Mouse (Mus musculus): Measurements from ENCODE around the gene Nckap5. TPM values are rescaled to one million over a fixed set of nuclear protein-coding genes. Genes with fewer than 3 reads are reported as not detected.

Nckap5 gene
- total RNA-seq, 1 experiment: 0.18 TPM

GRCm38 (mm10) chr1:126865591-126866086 lies 35.0 kb upstream of the Nckap5 start:
- no peaks in the 10 kb centered on the region for H3K9me3 ChIP-seq (ENCODE audit: control insufficient read depth, insufficient read depth, low read depth, low read length)
- TF ChIP-seq ZNF384 (IDR thresholded peaks at IDR 0.05; ENCODE audit: low read depth, low read length): no peak
- no peak for TF ChIP-seq HCFC1 (IDR thresholded peaks at IDR 0.05; ENCODE audit: borderline replicate concordance, insufficient read depth, low read length)
- no peak for TF ChIP-seq ZC3H11A (IDR thresholded peaks at IDR 0.05; ENCODE audit: borderline replicate concordance, low read depth, low read length)

GRCm38 (mm10) chr1:126861816-126862215 lies 31.2 kb upstream of the Nckap5 start:
- in situ Hi-C loops (cut with MboI; ENCODE audit: low sequenced_read_pairs in 2 of 2, unreplicated experiment in 2 of 2): no loop called here
- Histone ChIP-seq H3K4me1 (ENCODE audit: control insufficient read depth in 2 of 2, insufficient read depth in 2 of 2, low read length in 2 of 2, poor library complexity in 1 of 2) (peaks cover 0 to 3% of the 10 kb centered on the region in 2 experiments; a peak in 1 of 4 replicates), H3K27ac (ENCODE audit: insufficient read depth, low read depth, low read length, poor library complexity, severe bottlenecking) (no peak overlapping the region), H3K36me3 (ENCODE audit: control insufficient read depth, insufficient read depth, low read length, poor library complexity, severe bottlenecking) (no peaks in the 10 kb centered on the region), H3K4me3 (ENCODE audit: insufficient read depth in 1 of 2, low read depth in 1 of 2, low read length in 2 of 2, poor library complexity in 1 of 2, severe bottlenecking in 1 of 2) (no peak overlapping the region), H3K9ac (ENCODE audit: insufficient read depth, low read depth, low read length, poor library complexity, severe bottlenecking) (no peak overlapping the region), H3K9me3 (ENCODE audit: control insufficient read depth, insufficient read depth, low read depth, low read length) (no peaks in the 10 kb centered on the region)
- TF ChIP-seq HCFC1 (IDR thresholded peaks at IDR 0.05; ENCODE audit: borderline replicate concordance, insufficient read depth, low read length) (no peak), ZC3H11A (IDR thresholded peaks at IDR 0.05; ENCODE audit: borderline replicate concordance, low read depth, low read length) (no peak), ZNF384 (IDR thresholded peaks at IDR 0.05; ENCODE audit: low read depth, low read length) (no peak)
- no peak for DNase-seq (ENCODE audit: low read depth, low spot score)

More at GRCm38 (mm10) chr1:126865591-126866086, 35.0 kb upstream of the Nckap5 start:
- in situ Hi-C loops (cut with MboI; ENCODE audit: low sequenced_read_pairs in 2 of 2, unreplicated experiment in 2 of 2): no loop called here
- no peak overlapping the region for H3K9ac ChIP-seq (ENCODE audit: insufficient read depth, low read depth, low read length, poor library complexity, severe bottlenecking)
- H3K36me3 ChIP-seq (ENCODE audit: control insufficient read depth, insufficient read depth, low read length, poor library complexity, severe bottlenecking): no peaks in the 10 kb centered on the region
- no peak overlapping the region for H3K4me3 ChIP-seq (ENCODE audit: insufficient read depth in 1 of 2, low read depth in 1 of 2, low read length in 2 of 2, poor library complexity in 1 of 2, severe bottlenecking in 1 of 2)
- H3K4me1 ChIP-seq (ENCODE audit: control insufficient read depth in 2 of 2, insufficient read depth in 2 of 2, low read length in 2 of 2, poor library complexity in 1 of 2): peaks cover 0 to 3% of the 10 kb centered on the region in 2 experiments; a peak in 1 of 4 replicates
- H3K27ac ChIP-seq (ENCODE audit: insufficient read depth, low read depth, low read length, poor library complexity, severe bottlenecking): no peak overlapping the region
- no peak for DNase-seq (ENCODE audit: low read depth, low spot score)

DNA sequence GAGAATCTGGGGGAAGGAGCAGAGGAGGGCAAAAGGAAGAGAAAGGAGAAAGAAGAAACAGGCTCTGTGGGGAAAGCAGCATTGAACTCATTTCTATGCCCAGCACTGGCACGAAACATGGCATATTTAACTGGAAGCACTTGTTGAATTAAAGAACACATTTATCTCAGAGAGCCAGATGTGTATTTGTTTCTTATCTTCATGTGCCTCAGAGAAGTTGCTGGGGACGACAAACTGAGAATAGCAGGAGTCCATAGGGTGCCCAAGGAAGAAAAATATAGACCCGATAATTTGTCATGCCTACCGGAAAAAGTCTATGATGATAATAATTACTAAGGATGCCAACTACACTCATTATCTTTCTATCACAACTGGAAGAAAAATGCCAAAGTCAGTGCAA lies 29.9 kb upstream of the Nckap5 start:
- Histone ChIP-seq H3K36me3 (ENCODE audit: control insufficient read depth, insufficient read depth, low read length, poor library complexity, severe bottlenecking) (no peaks in the 10 kb centered on the region), H3K27ac (ENCODE audit: insufficient read depth, low read depth, low read length, poor library complexity, severe bottlenecking) (no peak overlapping the region), H3K4me1 (ENCODE audit: control insufficient read depth in 2 of 2, insufficient read depth in 2 of 2, low read length in 2 of 2, poor library complexity in 1 of 2) (peaks cover 0 to 3% of the 10 kb centered on the region in 2 experiments; a peak in 1 of 4 replicates), H3K4me3 (ENCODE audit: insufficient read depth in 1 of 2, low read depth in 1 of 2, low read length in 2 of 2, poor library complexity in 1 of 2, severe bottlenecking in 1 of 2) (no peak overlapping the region), H3K9ac (ENCODE audit: insufficient read depth, low read depth, low read length, poor library complexity, severe bottlenecking) (no peak overlapping the region), H3K9me3 (ENCODE audit: control insufficient read depth, insufficient read depth, low read depth, low read length) (no peaks in the 10 kb centered on the region)
- in situ Hi-C loops (cut with MboI; ENCODE audit: low sequenced_read_pairs in 2 of 2, unreplicated experiment in 2 of 2): no loop called here
- DNase-seq (ENCODE audit: low read depth, low spot score): no peak
- TF ChIP-seq CHD2 (IDR thresholded peaks at IDR 0.05; ENCODE audit: low read depth, low read length) (no peak), ZC3H11A (IDR thresholded peaks at IDR 0.05; ENCODE audit: borderline replicate concordance, low read depth, low read length) (no peak), ZNF384 (IDR thresholded peaks at IDR 0.05; ENCODE audit: low read depth, low read length) (no peak), HCFC1 (IDR thresholded peaks at IDR 0.05; ENCODE audit: borderline replicate concordance, insufficient read depth, low read length) (no peak), MAFK (IDR thresholded peaks at IDR 0.05; ENCODE audit: insufficient read depth, low read depth, low read length) (no peak)

GRCm38 (mm10) chr1:126849481-126849880 lies 18.9 kb upstream of the Nckap5 start:
- in situ Hi-C loops (cut with MboI; ENCODE audit: low sequenced_read_pairs in 2 of 2, unreplicated experiment in 2 of 2): no loop called here
- TF ChIP-seq MAFK (IDR thresholded peaks at IDR 0.05; ENCODE audit: insufficient read depth, low read depth, low read length) (no peak), ZC3H11A (IDR thresholded peaks at IDR 0.05; ENCODE audit: borderline replicate concordance, low read depth, low read length) (no peak), ZNF384 (IDR thresholded peaks at IDR 0.05; ENCODE audit: low read depth, low read length) (no peak), HCFC1 (IDR thresholded peaks at IDR 0.05; ENCODE audit: borderline replicate concordance, insufficient read depth, low read length) (no peak), CHD2 (IDR thresholded peaks at IDR 0.05; ENCODE audit: low read depth, low read length) (no peak)
- Histone ChIP-seq H3K4me1 (ENCODE audit: control insufficient read depth in 2 of 2, insufficient read depth in 2 of 2, low read length in 2 of 2, poor library complexity in 1 of 2) (0 out of 4 replicates have a peak, but pooled peaks cover 0 to 1% of the 10 kb centered on the region in 2 experiments), H3K4me3 (ENCODE audit: insufficient read depth in 1 of 2, low read depth in 1 of 2, low read length in 2 of 2, poor library complexity in 1 of 2, severe bottlenecking in 1 of 2) (no peak overlapping the region), H3K27ac (ENCODE audit: insufficient read depth, low read depth, low read length, poor library complexity, severe bottlenecking) (no peak overlapping the region), H3K36me3 (ENCODE audit: control insufficient read depth, insufficient read depth, low read length, poor library complexity, severe bottlenecking) (no peaks in the 10 kb centered on the region), H3K9me3 (ENCODE audit: control insufficient read depth, insufficient read depth, low read depth, low read length) (no peaks in the 10 kb centered on the region), H3K9ac (ENCODE audit: insufficient read depth, low read depth, low read length, poor library complexity, severe bottlenecking) (no peak overlapping the region)
- no peak for DNase-seq (ENCODE audit: low read depth, low spot score)

DNA sequence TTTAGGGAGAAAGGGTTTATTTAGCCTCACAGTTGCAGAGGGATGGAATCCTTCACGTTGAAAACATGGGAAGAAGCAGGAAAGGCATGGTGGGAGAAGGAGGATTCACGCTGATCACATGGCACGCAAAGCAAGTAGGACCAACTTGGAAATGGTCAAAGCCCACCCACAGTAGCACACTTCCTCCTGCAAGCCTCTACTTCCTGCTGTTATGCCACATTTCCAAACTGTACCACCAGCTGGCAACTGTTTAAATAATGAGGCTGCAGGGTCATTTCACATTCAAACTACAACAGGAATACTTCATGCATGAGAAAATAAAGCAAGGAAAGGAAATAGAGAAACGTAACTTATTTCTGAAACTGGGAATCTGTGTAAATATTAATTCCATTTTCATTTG lies 15.7 kb upstream of the Nckap5 start:
- no peak overlapping the region for H3K27ac ChIP-seq (ENCODE audit: insufficient read depth, low read depth, low read length, poor library complexity, severe bottlenecking)
- no peak overlapping the region for H3K4me3 ChIP-seq (ENCODE audit: insufficient read depth in 1 of 2, low read depth in 1 of 2, low read length in 2 of 2, poor library complexity in 1 of 2, severe bottlenecking in 1 of 2)
- no peaks in the 10 kb centered on the region for H3K9me3 ChIP-seq (ENCODE audit: control insufficient read depth, insufficient read depth, low read depth, low read length)
- H3K4me1 ChIP-seq (ENCODE audit: control insufficient read depth in 2 of 2, insufficient read depth in 2 of 2, low read length in 2 of 2, poor library complexity in 1 of 2): no peaks in the 10 kb centered on the region
- TF ChIP-seq MAFK (IDR thresholded peaks at IDR 0.05; ENCODE audit: insufficient read depth, low read depth, low read length) (no peak), CHD2 (IDR thresholded peaks at IDR 0.05; ENCODE audit: low read depth, low read length) (no peak), ZC3H11A (IDR thresholded peaks at IDR 0.05; ENCODE audit: borderline replicate concordance, low read depth, low read length) (no peak), ZNF384 (IDR thresholded peaks at IDR 0.05; ENCODE audit: low read depth, low read length) (no peak), HCFC1 (IDR thresholded peaks at IDR 0.05; ENCODE audit: borderline replicate concordance, insufficient read depth, low read length) (no peak)
- no peaks in the 10 kb centered on the region for H3K36me3 ChIP-seq (ENCODE audit: control insufficient read depth, insufficient read depth, low read length, poor library complexity, severe bottlenecking)
- no peak for DNase-seq (ENCODE audit: low read depth, low spot score)
- no peak overlapping the region for H3K9ac ChIP-seq (ENCODE audit: insufficient read depth, low read depth, low read length, poor library complexity, severe bottlenecking)
- in situ Hi-C loops (cut with MboI; ENCODE audit: low sequenced_read_pairs in 2 of 2, unreplicated experiment in 2 of 2): no loop called here

Data from ES-E14 (cell line).